Mouse (Mus musculus) megakaryocyte, embryonic 14.5 days (primary cell): ENCODE data around the gene Jph4.

Experiments used
- FLI1 ChIP-seq: IDR thresholded peaks from 2 replicates; pipeline ENCODE4 v1.6.1; 2012; ENCODE audit warnings: low read length, inconsistent platforms, mixed read lengths
- GATA1 ChIP-seq: IDR thresholded peaks from 3 replicates; pipeline ENCODE4 v1.6.1; 2012; ENCODE audit warnings: mixed read lengths, low read length, inconsistent platforms, borderline replicate concordance

DNA sequence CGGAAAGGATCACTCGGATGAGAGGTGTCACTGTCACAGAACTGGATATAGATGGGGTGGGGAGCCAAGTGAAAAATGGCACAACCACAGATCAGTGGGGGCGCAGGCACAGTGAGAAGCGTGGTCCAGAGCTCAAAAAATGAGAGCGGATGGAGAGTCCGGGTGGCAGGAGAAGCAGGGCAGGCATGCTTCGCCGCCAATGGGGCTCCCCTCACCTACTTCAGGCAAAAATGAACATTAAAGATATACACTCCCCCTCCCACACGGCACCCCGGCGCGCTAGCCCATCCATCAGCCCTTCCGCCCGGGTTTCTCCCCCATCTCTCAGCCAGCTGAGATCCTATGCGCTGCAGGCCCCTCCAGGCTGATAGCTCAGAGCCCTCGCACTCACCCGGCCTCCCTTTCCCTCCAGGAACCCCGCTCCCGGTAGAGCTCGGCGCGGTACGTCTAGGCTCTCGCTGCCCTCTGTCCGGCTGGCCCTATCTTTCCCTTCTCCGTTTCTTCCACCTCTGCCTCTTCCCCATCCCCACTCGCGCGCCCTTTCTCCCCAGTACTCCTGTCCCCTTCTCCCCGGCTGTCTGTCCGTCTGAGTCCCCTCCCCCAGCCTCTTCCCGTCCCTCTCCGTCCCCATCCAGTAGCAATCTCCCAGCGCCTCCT lies 25.4 kb downstream of the Jph4 start:
- no peak for TF ChIP-seq GATA1
- TF ChIP-seq FLI1, result no peak
